Mouse (Mus musculus) bone marrow macrophage, adult 2 months (primary cell): ENCODE measurements around the gene Dync1h1. TPM values are rescaled to one million over a fixed set of nuclear protein-coding genes. Genes with fewer than 3 reads are reported as not detected.
A peak's percentile ranks its signal among the peaks of the same experiment; 100 is the strongest.

Experiments used
- H3K27ac ChIP-seq: 2 replicates; pipeline ENCODE4 v1.5.1; 2012; ENCODE audit warnings: low read depth, low read length; ENCODE audit not compliant: insufficient read depth
- H3K4me1 ChIP-seq: 2 replicates; pipeline ENCODE4 v1.6.1; 2012; ENCODE audit warnings: low read length; ENCODE audit not compliant: control insufficient read depth, insufficient read depth
- H3K4me3 ChIP-seq: 2 replicates; pipeline ENCODE4 v1.5.1; 2012; ENCODE audit warnings: mild to moderate bottlenecking, low read length, moderate library complexity; ENCODE audit not compliant: insufficient read depth
- CTCF ChIP-seq: IDR thresholded peaks from 2 replicates; pipeline ENCODE4 v1.5.1; 2012; ENCODE audit warnings: low read depth, mild to moderate bottlenecking, low read length, moderate library complexity
- POLR2A ChIP-seq: IDR thresholded peaks from 2 replicates; pipeline ENCODE4 v1.6.1; 2012; ENCODE audit warnings: mild to moderate bottlenecking, low read depth, low read length, borderline replicate concordance
- polyA plus RNA-seq: library from polyadenylated mRNA; stranded (reverse); fragments of >200 nt; gene quantifications from 2 replicates; pipeline ENCODE4 v1.2.4, GENCODE M21; 2012; ENCODE audit not compliant: missing spikeins, insufficient read depth, insufficient read length

Dync1h1 gene
- 59.8 and 104 TPM in 2 replicates for polyA plus RNA-seq

GRCm38 (mm10) chr12:110601241-110602218 lies at the start of gene Dync1h1:
Gene Dync1h1, plus strand, starts transcription at chr12:110601452.
- TF ChIP-seq CTCF (no peak), POLR2A (peak; percentile 95)

GRCm38 (mm10) chr12:110552113-110552512 lies 49.1 kb upstream of the Dync1h1 start:
- no peaks in the 10 kb centered on the region for H3K4me1 ChIP-seq
- no peak overlapping the region for H3K27ac ChIP-seq
- H3K4me3 ChIP-seq, result no peak overlapping the region
- TF ChIP-seq POLR2A (no peak), CTCF (no peak)

More at GRCm38 (mm10) chr12:110601241-110602218, at the start of gene Dync1h1:
- Histone ChIP-seq H3K27ac (peak within 1 kb of the TSS; percentile 84), H3K4me3 (peak within 1 kb of the TSS; percentile 99), H3K4me1 (peaks cover 43% of the 10 kb centered on the region)

- TF ChIP-seq POLR2A (no peak), CTCF (no peak)
- no peak overlapping the region for H3K27ac ChIP-seq
- H3K4me3 ChIP-seq, result no peak overlapping the region
- H3K4me1 ChIP-seq, result no peaks in the 10 kb centered on the region
Observed at GRCm38 (mm10) chr12:110553362-110553761, 47.9 kb upstream of the Dync1h1 start.

- no peak for TF ChIP-seq CTCF
- no peak for TF ChIP-seq POLR2A
- Histone ChIP-seq H3K4me1 (no peaks in the 10 kb centered on the region), H3K4me3 (no peak overlapping the region), H3K27ac (no peak overlapping the region)
Observed at GRCm38 (mm10) chr12:110555536-110556240, 45.6 kb upstream of the Dync1h1 start.

GRCm38 (mm10) chr12:110556861-110557628 lies 44.2 kb upstream of the Dync1h1 start:
- H3K4me1 ChIP-seq, result no peaks in the 10 kb centered on the region
- no peak for TF ChIP-seq CTCF
- no peak for TF ChIP-seq POLR2A
- H3K4me3 ChIP-seq, result no peak overlapping the region
- H3K27ac ChIP-seq, result no peak overlapping the region

- Histone ChIP-seq H3K4me3 (no peak overlapping the region), H3K27ac (no peak overlapping the region), H3K4me1 (no peaks in the 10 kb centered on the region)
- TF ChIP-seq CTCF (no peak), POLR2A (no peak)
Observed at GRCm38 (mm10) chr12:110558175-110558574, 43.1 kb upstream of the Dync1h1 start.

- no peak overlapping the region for H3K4me3 ChIP-seq
- H3K4me1 ChIP-seq, result no peaks in the 10 kb centered on the region
- H3K27ac ChIP-seq, result no peak overlapping the region
- no peak for TF ChIP-seq POLR2A
- no peak for TF ChIP-seq CTCF
Observed at GRCm38 (mm10) chr12:110563383-110563782, 37.9 kb upstream of the Dync1h1 start.

GRCm38 (mm10) chr12:110564848-110565247 lies 36.4 kb upstream of the Dync1h1 start:
- no peaks in the 10 kb centered on the region for H3K4me1 ChIP-seq
- TF ChIP-seq CTCF (no peak), POLR2A (no peak)
- H3K27ac ChIP-seq, result no peak overlapping the region
- no peak overlapping the region for H3K4me3 ChIP-seq

GRCm38 (mm10) chr12:110566366-110566765 lies 34.9 kb upstream of the Dync1h1 start:
- H3K27ac ChIP-seq, result no peak overlapping the region
- no peaks in the 10 kb centered on the region for H3K4me1 ChIP-seq
- TF ChIP-seq POLR2A (no peak), CTCF (no peak)
- no peak overlapping the region for H3K4me3 ChIP-seq
